Mouse (Mus musculus): ENCODE data around the gene Hddc2.

Hddc2 gene

DNA sequence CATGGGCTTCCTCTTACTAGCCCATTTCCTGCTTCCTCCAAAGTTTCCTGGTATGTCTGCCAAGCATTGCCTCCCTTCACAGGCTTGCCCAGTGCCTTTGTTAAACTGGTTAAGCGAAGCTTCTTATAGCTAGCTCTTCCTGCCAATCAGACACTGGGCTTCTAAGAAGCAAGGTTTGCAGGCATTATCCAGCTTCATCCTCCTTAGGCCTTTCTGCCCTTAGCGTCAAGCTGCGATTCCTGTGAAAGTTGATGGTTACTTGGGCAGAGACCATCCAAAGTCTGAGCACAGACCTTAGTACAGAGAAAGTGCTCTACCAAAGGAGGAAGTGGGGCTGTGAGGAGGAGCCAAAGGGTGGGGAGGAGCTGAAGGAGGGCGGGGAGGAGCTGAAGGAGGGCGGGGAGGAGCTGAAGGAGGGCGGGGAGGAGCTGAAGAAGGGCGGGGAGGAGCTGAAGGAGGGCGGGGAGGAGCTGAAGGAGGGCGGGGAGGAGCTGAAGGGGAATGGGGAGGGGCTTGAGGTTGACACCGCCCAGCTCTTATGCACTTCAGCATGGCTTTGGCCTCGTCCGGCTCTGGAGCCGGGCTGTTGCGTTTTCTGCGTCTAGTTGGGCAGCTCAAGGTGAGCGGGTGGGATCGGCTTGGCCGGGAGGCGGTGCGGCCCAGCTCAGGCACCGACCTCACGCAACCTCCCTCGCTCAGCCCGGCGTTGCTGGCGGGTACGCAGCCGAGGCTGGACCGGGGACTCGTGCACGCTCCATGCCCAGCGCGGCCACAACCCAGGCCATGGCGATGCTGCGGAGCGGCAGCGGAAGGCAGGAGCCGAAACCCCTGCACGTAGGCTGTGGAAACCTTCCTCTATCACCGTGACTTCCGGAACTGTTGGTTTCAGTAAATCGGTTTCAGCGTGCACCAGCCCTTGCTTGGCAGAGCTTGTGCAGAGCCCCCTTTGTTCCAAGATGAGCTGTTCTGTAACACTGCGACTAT lies at the start of gene Hddc2:
TSS of gene Hddc2 (plus strand) at position 519 of the 984 bp plus-strand sequence.
- DNase-seq (ENCODE audit: low read depth in 2 of 2, low spot score in 2 of 2): peak; percentile 56 to 66

GRCm38 (mm10) chr10:31272738-31273137 lies 40.4 kb upstream of the Hddc2 start:
- DNase-seq (ENCODE audit: low read depth in 2 of 2, low spot score in 2 of 2): no peak

DNA sequence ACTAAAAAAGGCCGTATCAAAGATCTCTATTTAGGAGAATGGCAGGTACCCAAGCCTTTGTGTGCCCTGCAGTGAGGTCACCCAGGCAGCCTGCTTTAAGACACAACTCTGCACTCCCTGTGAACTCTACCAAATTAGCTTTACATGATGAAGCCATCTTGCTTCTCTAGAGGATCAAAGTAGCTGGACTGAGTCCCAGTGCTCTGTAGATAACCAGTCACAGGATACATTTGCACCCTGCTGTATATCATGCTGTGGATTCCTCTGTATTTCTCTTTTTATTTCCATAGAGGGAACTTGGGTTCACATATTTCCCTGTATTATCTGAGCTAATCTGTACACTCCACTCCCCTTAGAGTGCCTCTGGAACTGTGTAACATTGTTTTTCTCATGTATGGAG lies 40.0 kb upstream of the Hddc2 start:
- no peak for DNase-seq (ENCODE audit: low read depth in 2 of 2, low spot score in 2 of 2)

DNA sequence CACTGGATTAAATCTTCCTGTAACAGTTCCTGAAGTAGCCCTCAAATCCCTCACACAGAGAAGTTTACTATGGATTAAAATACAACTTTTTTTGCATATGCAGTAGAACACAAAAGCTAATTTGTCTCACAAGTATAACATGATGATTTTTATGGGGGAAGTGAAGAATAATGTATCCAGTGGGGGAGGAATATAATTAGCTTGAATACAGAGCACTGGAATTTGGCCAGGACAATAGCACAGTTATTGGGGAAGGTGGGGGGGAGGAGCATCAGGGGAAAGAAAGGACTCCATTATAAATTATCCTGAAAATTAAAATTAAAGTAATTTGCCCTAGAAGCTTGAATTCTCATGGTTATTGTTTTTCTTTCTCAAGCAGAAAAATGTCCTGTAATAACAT lies 25.4 kb upstream of the Hddc2 start:
- DNase-seq (ENCODE audit: low read depth in 2 of 2, low spot score in 2 of 2): no peak

GRCm38 (mm10) chr10:31288697-31289390 lies 24.3 kb upstream of the Hddc2 start:
- DNase-seq (ENCODE audit: low read depth in 2 of 2, low spot score in 2 of 2): no peak

DNA sequence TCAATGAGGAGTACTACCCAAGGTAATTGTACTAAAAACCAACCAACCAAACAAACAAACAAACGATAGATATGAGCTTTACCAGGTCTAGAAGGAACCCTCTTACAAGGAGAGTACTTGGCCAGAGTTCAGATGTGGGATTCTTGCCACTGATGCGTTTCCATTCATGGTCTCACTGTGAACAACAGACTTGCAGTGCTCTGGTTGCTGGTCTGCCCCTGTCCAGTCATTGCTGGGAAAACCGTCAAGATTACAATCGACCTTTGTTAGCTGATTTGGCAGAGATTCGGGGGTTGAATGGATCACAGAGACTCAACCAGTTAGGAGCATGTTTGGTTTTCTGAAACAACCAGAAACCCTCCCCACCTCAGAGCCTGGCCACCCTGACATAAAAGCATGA lies 17.5 kb upstream of the Hddc2 start:
- no peak for DNase-seq (ENCODE audit: low read depth in 2 of 2, low spot score in 2 of 2)

DNA sequence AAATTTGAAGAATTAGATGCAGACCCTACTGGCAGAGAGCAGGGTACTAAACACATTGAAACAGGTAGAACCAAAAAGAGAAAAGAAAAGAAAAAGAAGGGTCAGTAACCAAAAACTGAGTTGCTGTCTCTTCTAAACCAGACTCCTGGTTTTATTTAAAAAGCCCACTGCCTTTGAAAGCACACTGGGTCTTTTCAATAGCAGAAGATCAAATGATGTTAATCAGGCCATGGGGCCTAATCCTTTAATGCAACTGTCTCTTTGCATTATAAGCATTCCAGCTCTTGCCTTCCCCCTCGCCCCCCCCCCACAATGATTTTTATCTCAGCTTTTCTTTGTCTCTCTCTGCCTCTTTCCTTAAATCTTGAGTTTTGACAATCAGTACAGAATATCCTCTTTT lies 16.7 kb upstream of the Hddc2 start:
- DNase-seq (ENCODE audit: low read depth in 2 of 2, low spot score in 2 of 2): no peak

GRCm38 (mm10) chr10:31297106-31297505 lies 16.1 kb upstream of the Hddc2 start:
- no peak for DNase-seq (ENCODE audit: low read depth in 2 of 2, low spot score in 2 of 2)

- DNase-seq (ENCODE audit: low read depth in 2 of 2, low spot score in 2 of 2): no peak
Measured at GRCm38 (mm10) chr10:31298263-31298662, 14.9 kb upstream of the Hddc2 start.

GRCm38 (mm10) chr10:31298921-31299574 lies 14.1 kb upstream of the Hddc2 start:
- peak; percentile 26 to 45 for DNase-seq (ENCODE audit: low read depth in 2 of 2, low spot score in 2 of 2)

- DNase-seq (ENCODE audit: low read depth in 2 of 2, low spot score in 2 of 2): no peak
Measured at GRCm38 (mm10) chr10:31300292-31300691, 12.9 kb upstream of the Hddc2 start.

DNA sequence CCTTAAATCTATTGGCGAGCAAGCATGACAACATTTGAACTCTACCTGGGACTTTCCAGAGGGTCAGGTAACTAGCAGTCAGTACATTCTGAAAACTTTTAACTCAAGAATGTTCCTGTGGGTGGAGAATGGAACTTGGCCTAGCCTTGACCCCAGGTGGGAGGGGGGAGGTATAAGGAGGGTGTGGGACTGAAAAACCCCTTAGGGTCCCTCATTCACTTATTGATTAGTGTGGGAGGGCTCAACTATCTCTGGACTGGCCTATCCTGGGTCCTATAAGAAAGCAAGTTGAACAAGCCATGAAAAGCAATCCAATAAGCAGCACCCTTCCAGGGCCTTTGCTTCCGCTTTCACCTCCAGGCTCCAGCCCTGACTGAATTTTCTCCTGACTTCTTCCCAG lies 9.7 kb upstream of the Hddc2 start:
- DNase-seq (ENCODE audit: low read depth in 2 of 2, low spot score in 2 of 2): no peak

DNA sequence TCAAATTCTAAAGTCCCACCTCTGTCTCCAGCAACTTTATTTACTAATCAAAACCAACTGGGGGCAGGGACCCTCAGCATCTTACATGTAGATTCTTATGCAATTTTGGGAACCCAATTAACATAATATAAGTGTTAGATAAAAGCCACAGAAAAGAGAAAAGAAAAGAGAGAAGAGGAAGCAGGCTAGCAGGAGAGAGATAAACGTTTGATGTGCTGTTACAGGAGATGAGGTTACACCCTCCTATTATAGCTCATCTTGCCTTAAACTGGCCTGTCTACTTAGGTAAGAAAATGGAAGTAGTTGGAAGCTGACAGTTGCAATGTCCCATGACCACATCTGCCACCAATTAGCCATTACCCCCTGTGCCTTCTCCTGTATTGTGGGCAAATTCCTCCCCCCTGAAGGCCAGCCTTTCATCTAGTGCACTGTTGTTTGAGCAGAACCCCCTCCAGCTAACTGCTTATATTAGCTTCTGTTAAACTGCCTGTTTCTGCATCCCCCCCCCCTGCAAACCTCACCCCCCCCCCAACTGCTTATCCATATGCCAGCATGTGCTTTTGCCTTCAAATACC lies 6.1 kb upstream of the Hddc2 start:
- DNase-seq (ENCODE audit: low read depth in 2 of 2, low spot score in 2 of 2): no peak

- DNase-seq (ENCODE audit: low read depth in 2 of 2, low spot score in 2 of 2): no peak
Measured at GRCm38 (mm10) chr10:31318491-31318890, 5.3 kb downstream of the Hddc2 start.

DNA sequence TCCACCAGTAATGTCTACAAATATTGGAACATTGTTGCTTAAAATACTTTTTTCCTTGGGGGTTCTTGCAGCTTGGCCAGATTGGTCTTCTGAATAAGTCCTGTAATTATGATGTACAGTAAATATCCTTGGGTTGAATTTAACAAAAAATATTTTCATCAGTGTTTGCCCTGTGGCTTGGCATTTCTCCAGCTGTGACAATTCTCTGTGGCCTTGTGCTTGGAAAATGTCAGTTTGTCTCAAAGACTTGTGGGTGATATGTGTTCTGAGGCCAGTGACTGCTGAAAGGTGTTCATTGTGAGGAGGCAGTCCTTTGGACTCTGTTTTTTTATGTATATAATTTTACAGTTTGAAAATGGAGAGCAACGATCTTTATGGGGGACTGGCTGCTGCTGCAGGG lies 16.3 kb downstream of the Hddc2 start:
- no peak for DNase-seq (ENCODE audit: low read depth in 2 of 2, low spot score in 2 of 2)

DNA sequence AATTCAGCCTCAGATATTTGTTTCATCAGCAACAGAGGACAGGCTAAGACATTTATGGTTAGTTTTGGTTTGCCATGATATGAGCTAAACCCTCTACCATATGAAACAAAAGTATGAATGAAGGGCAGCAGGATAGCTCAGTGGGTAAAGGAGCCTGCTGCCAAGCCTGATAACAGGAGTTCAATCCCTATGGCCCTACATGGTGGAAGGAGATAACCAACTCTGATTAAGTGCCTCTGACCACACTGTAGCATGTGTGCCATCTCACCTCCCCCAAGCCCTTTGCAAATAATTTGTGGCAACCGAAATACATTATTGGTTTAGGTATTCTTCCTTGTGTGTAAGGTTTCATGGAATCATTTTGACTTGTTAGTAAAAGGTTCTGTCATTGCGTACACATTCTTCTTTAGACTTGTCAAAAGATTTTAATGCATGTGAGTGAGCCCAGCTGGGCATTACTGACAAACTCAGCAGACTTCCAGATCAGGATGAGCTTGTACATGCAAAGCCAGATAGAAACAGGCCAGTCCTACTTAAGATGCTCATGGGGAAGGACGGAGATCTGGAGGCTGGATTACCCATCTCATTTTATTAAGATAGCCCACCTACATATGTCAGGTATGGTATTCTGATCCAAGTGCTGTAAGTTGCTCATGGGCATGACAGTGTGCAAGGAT lies 17.2 kb downstream of the Hddc2 start:
- no peak for DNase-seq (ENCODE audit: low read depth in 2 of 2, low spot score in 2 of 2)

- DNase-seq (ENCODE audit: low read depth in 2 of 2, low spot score in 2 of 2): no peak
Measured at GRCm38 (mm10) chr10:31331225-31331775, 18.1 kb downstream of the Hddc2 start.

DNA sequence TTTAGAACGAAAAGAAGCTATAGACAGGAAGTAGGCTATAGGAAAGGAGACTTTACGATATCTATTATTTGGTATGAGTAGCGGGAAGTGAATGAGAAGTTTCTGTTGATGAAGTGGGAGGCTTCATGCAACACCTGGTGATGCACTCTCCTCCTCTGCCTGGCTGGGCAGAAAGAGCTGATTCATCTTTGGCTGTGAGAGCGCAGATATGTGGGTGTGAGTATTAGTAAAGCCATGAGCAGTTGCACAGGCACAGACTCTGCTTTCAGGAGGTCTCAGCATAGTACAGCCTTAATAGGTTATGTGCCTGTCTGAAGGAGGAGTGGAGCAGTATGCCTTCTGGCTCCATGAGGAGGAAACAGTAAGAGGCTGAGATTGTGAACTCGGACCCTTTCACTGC lies 23.2 kb downstream of the Hddc2 start:
- no peak for DNase-seq (ENCODE audit: low read depth in 2 of 2, low spot score in 2 of 2)

- DNase-seq (ENCODE audit: low read depth in 2 of 2, low spot score in 2 of 2): no peak
Measured at GRCm38 (mm10) chr10:31346401-31346800, 33.2 kb downstream of the Hddc2 start.

- DNase-seq (ENCODE audit: low read depth in 2 of 2, low spot score in 2 of 2): no peak
Measured at GRCm38 (mm10) chr10:31351056-31351455, 37.9 kb downstream of the Hddc2 start.
